Mouse (Mus musculus) spleen, adult 2 months (tissue): Measurements from ENCODE around the gene Rab11a.

Experiments
- CTCF ChIP-seq: fragments of 200-500 bp; IDR thresholded peaks from 2 replicates; pipeline ENCODE4 v1.5.1; 2011; ENCODE audit warnings: mild to moderate bottlenecking, inconsistent platforms; ENCODE audit not compliant: insufficient read depth, insufficient read length, insufficient replicate concordance; ENCODE audit errors: extremely low read depth
- POLR2A ChIP-seq: fragments of 200-500 bp; IDR thresholded peaks from 2 replicates; pipeline ENCODE4 v1.6.1; 2011; ENCODE audit warnings: low read depth, low read length, inconsistent platforms

GRCm38 (mm10) chr9:64690771-64691170, 46.8 kb downstream of the Rab11a start:
- TF ChIP-seq CTCF (no peak), POLR2A (no peak)
